Mouse (Mus musculus): ENCODE measurements at regions not wholly inside any gene's neighbourhood (a gene's known extent, or its start where the extent isn't known, plus 50 kb on each side); places are given as distances from the start of the nearest gene placed in this dataset.

DNA sequence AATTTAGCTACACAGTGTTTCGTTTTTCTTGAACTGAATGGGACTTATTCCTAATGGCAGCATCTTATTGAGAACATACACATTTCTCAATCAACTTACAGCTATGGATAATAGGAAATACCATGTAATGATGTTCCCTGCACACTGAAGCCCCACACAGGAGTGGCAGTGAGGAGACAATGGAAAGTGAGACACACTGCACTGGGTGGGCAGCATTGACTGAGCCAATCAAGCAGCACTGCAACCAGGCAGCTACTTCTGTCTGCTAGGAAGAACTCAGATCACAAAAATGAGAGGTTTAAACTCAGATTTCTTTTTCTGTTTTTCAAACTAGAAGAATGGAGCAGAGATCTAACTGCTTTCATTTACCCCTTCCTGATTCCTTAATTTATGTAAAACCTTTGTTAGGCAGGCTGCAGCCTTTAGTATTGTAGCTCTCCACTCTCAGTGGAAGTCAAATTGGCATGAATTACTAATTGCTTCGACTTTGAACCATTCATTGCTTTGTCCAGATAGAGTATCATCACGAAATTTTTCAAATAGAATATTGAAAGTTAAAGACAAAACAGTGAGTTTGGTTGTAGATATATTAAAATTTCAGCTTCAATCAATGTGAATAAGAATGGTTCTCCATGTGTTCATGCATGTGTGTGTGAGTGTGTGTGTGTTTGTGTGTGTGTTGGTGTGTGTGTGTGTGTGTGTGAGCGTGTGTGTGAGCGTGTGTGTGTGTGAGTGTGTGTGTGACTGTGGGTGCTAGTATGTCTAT is 590.9 kb downstream of the Ttll7 start:
- ATAC-seq (ENCODE audit: low FRiP score) (peak; percentile 63; the same call in 1 of the 2 replicates), DNase-seq (ENCODE audit: low spot score) (no peak)

DNA sequence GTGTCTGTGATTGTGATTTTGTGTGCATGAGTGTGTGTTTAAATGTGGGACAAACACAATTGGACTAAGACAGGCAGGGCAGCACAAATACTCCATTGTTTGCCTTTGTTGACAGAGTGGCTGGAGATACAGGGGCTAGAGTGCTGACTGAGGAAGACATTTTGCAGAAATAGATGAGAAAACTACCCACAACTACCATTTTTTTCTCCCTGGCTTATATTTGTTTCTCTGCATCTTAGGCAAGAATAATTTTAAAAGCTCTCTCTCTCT is 591.5 kb downstream of the Ttll7 start:
- no peak overlapping the region for H3K9ac ChIP-seq (ENCODE audit: low read depth, low read length)
- H3K4me2 ChIP-seq (replicated peaks; ENCODE audit: low read depth, low read length), result no peak overlapping the region
- no peaks in the 10 kb centered on the region for H3K9me3 ChIP-seq (ENCODE audit: control insufficient read depth, low read length)
- no peak overlapping the region for H3K27ac ChIP-seq (ENCODE audit: low read depth, low read length)
- no peak for DNase-seq (ENCODE audit: low spot score)
- H3K27me3 ChIP-seq (ENCODE audit: control insufficient read depth, insufficient read depth, low read length), result no peaks in the 10 kb centered on the region
- peak; percentile 58; the same call in 1 of the 2 replicates for ATAC-seq (ENCODE audit: low FRiP score)
- no peaks in the 10 kb centered on the region for H3K36me3 ChIP-seq (ENCODE audit: control insufficient read depth, insufficient read depth, low read length)
- no peaks in the 10 kb centered on the region for H3K4me1 ChIP-seq (replicated peaks; ENCODE audit: control insufficient read depth, insufficient read depth, low read length)
- H3K4me3 ChIP-seq (ENCODE audit: low read depth, low read length), result no peak overlapping the region

More for the DNA sequence above, 590.9 kb downstream of the Ttll7 start:
- no peak overlapping the region for H3K27ac ChIP-seq (ENCODE audit: low read depth, low read length)
- H3K4me1 ChIP-seq (replicated peaks; ENCODE audit: control insufficient read depth, insufficient read depth, low read length), result no peaks in the 10 kb centered on the region
- H3K27me3 ChIP-seq (ENCODE audit: control insufficient read depth, insufficient read depth, low read length), result no peaks in the 10 kb centered on the region
- H3K36me3 ChIP-seq (ENCODE audit: control insufficient read depth, insufficient read depth, low read length), result no peaks in the 10 kb centered on the region
- H3K9me3 ChIP-seq (ENCODE audit: control insufficient read depth, low read length), result no peaks in the 10 kb centered on the region
- H3K9ac ChIP-seq (ENCODE audit: low read depth, low read length), result no peak overlapping the region
- 70% methylated on average over 5 of the region's 5 CpGs for WGBS
- H3K4me3 ChIP-seq (ENCODE audit: low read depth, low read length), result no peak overlapping the region
- no peak overlapping the region for H3K4me2 ChIP-seq (replicated peaks; ENCODE audit: low read depth, low read length)

DNA sequence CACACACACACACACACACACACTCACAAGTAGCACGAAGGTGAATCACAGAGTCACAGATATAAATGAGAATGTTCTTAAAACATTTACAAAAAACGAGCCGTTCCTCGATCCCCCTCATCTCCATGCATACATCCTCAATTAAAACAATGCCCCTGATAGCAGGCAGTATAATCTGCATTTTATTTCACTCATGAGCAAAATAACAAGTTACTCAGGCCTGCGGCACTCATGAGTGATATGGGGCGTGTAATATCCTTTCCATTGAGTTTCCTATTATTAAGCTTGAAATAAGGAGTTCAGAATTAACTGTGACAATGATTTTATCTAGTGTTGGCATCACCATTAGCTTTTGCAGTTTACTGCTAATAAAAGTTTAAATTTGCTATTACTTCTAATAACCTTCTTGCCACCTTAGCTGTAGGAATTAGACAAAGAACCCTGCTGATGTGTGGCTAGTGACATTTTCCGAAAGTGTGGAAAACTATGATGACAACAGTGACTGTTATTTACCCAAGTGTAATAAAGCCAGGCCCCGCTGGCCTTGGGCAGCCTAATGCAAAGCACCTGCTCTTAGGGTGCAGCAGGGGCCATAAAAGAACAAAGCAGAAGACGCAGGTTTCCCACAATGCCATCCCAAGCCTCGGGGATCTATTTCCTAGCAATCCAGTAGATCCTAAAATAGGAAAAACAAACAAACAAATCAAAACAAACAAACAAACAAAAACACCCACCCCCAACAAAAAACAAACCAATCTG is 592.0 kb downstream of the Ttll7 start:
- WGBS, result 84% methylated on average over 10 of the region's 10 CpGs
- no peaks in the 10 kb centered on the region for H3K36me3 ChIP-seq (ENCODE audit: control insufficient read depth, insufficient read depth, low read length)
- H3K4me2 ChIP-seq (replicated peaks; ENCODE audit: low read depth, low read length), result no peak overlapping the region
- no peaks in the 10 kb centered on the region for H3K9me3 ChIP-seq (ENCODE audit: control insufficient read depth, low read length)
- H3K27ac ChIP-seq (ENCODE audit: low read depth, low read length), result no peak overlapping the region
- no peak for DNase-seq (ENCODE audit: low spot score)
- no peaks in the 10 kb centered on the region for H3K27me3 ChIP-seq (ENCODE audit: control insufficient read depth, insufficient read depth, low read length)
- no peak for ATAC-seq (ENCODE audit: low FRiP score)
- no peak overlapping the region for H3K9ac ChIP-seq (ENCODE audit: low read depth, low read length)
- no peak overlapping the region for H3K4me3 ChIP-seq (ENCODE audit: low read depth, low read length)
- no peaks in the 10 kb centered on the region for H3K4me1 ChIP-seq (replicated peaks; ENCODE audit: control insufficient read depth, insufficient read depth, low read length)

DNA sequence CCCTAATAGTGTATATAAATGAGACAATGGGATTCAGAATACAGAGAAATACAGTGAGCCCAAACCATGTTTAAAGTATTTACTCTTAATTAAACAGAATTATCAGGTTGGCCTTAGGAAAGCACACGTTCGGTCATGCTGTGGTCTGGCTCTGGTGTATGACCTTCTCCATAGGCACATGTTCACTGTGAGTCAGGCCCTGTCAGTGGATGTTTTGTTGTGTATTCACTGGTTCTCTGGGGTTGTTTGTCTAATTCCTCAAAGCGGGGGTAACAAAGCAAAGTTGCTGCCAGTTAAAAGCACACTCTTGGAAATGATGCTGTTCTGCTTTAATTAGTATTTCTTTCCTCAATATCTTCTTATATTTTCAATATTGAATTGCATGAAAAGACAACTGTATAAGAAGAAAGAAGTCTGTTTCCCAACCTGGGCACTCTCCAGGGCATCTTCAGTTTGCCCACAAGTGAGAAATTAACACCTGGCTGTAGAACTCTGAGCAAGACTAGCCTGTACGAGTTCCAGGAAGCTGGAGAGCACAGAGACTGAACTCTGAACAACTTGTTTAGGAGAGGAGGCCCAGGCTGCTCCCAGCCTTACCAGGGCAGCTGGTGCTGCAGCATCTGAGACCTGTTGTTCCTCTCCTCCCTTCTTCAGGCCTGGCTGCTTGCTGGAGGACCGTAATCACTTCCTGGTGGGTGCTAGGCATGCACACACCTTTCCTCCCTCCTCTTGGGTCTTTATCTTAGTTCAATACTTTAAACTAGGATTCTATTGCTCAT is 593.1 kb downstream of the Ttll7 start:
- H3K36me3 ChIP-seq (ENCODE audit: control insufficient read depth, insufficient read depth, low read length), result no peaks in the 10 kb centered on the region
- ATAC-seq (ENCODE audit: low FRiP score), result no peak

DNA sequence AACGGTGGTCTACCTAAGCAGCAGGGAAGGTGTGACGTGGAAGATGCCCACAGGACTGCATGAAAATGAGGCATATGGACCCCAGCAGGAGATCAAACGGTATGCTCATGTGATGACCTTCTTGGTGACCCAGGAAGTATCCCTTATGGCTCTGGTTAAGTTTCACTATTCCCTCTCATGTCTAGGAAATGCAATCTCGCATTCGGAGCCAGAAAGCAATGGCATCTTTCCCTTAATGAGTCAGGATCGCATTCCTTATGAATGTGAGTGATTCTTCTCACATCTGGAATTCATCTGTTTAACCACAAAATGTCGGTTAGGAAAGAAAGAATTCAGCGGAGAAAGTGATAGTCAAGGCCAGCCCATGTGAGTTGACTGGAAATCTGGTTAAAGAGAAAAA is 593.7 kb downstream of the Ttll7 start:
- Histone ChIP-seq H3K36me3 (ENCODE audit: control insufficient read depth, insufficient read depth, low read length) (no peaks in the 10 kb centered on the region), H3K4me3 (ENCODE audit: low read depth, low read length) (no peak overlapping the region), H3K27ac (ENCODE audit: low read depth, low read length) (no peak overlapping the region), H3K4me1 (replicated peaks; ENCODE audit: control insufficient read depth, insufficient read depth, low read length) (no peaks in the 10 kb centered on the region), H3K9me3 (ENCODE audit: control insufficient read depth, low read length) (no peaks in the 10 kb centered on the region), H3K4me2 (replicated peaks; ENCODE audit: low read depth, low read length) (no peak overlapping the region), H3K27me3 (ENCODE audit: control insufficient read depth, insufficient read depth, low read length) (no peaks in the 10 kb centered on the region), H3K9ac (ENCODE audit: low read depth, low read length) (no peak overlapping the region)
- no peak for ATAC-seq (ENCODE audit: low FRiP score)
- 77% methylated on average over 8 of the region's 8 CpGs for WGBS
- no peak for DNase-seq (ENCODE audit: low spot score)

More for the DNA sequence above, 593.1 kb downstream of the Ttll7 start:
- Histone ChIP-seq H3K4me2 (replicated peaks; ENCODE audit: low read depth, low read length) (no peak overlapping the region), H3K4me1 (replicated peaks; ENCODE audit: control insufficient read depth, insufficient read depth, low read length) (no peaks in the 10 kb centered on the region), H3K27me3 (ENCODE audit: control insufficient read depth, insufficient read depth, low read length) (no peaks in the 10 kb centered on the region), H3K9ac (ENCODE audit: low read depth, low read length) (no peak overlapping the region), H3K9me3 (ENCODE audit: control insufficient read depth, low read length) (no peaks in the 10 kb centered on the region), H3K4me3 (ENCODE audit: low read depth, low read length) (no peak overlapping the region), H3K27ac (ENCODE audit: low read depth, low read length) (no peak overlapping the region)
- 85% methylated on average over 5 of the region's 5 CpGs for WGBS
- DNase-seq (ENCODE audit: low spot score), result no peak

DNA sequence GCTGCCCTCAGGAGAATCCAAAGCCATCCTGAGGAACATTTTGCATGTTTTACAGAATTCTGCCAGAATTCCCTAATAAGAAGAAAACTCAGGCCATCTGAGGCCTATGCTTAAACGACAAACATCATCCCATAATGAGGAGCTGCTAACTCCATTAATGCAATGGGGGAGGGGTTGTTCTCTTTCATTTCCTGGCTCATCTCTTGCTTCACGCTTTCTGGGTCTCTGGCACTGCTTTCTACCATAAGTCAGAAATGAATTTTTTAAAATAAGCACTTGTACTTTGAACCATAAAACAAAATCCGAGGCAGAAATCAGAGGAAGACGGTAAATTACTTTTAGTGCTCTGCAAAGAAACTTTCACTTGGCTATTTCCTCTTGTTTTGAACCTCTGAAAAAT is 600.0 kb downstream of the Ttll7 start:
- Histone ChIP-seq H3K4me2 (replicated peaks; ENCODE audit: low read depth, low read length) (no peak overlapping the region), H3K4me1 (replicated peaks; ENCODE audit: control insufficient read depth, insufficient read depth, low read length) (no peaks in the 10 kb centered on the region), H3K36me3 (ENCODE audit: control insufficient read depth, insufficient read depth, low read length) (no peaks in the 10 kb centered on the region), H3K27ac (ENCODE audit: low read depth, low read length) (no peak overlapping the region), H3K27me3 (ENCODE audit: control insufficient read depth, insufficient read depth, low read length) (no peaks in the 10 kb centered on the region), H3K9ac (ENCODE audit: low read depth, low read length) (no peak overlapping the region), H3K4me3 (ENCODE audit: low read depth, low read length) (no peak overlapping the region), H3K9me3 (ENCODE audit: control insufficient read depth, low read length) (no peaks in the 10 kb centered on the region)
- ATAC-seq (ENCODE audit: low FRiP score) (no peak), DNase-seq (ENCODE audit: low spot score) (no peak)
- 68% methylated on average over 4 of the region's 4 CpGs for WGBS

DNA sequence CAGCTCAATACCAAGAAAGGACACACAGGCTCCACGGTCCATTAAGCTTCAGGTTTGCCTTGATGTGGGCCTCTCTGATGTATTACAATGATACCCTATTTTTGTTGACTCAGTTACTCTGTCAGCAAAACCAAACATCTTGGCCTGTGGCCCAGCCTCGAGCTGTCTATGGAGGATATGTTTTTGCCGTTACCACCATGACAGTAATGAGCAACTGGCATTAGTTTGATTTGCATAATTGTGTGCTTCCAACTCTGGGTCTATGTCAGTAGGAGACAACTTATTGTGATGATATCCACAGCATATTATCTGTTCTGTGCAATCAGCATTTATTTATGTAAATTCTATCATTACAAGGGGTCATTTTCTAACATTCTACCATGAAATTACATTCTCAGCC is 603.2 kb downstream of the Ttll7 start:
- Histone ChIP-seq H3K36me3 (ENCODE audit: control insufficient read depth, insufficient read depth, low read length) (no peaks in the 10 kb centered on the region), H3K9ac (ENCODE audit: low read depth, low read length) (no peak overlapping the region), H3K9me3 (ENCODE audit: control insufficient read depth, low read length) (no peaks in the 10 kb centered on the region), H3K27me3 (ENCODE audit: control insufficient read depth, insufficient read depth, low read length) (no peaks in the 10 kb centered on the region), H3K4me1 (replicated peaks; ENCODE audit: control insufficient read depth, insufficient read depth, low read length) (no peaks in the 10 kb centered on the region), H3K4me3 (ENCODE audit: low read depth, low read length) (no peak overlapping the region), H3K27ac (ENCODE audit: low read depth, low read length) (no peak overlapping the region), H3K4me2 (replicated peaks; ENCODE audit: low read depth, low read length) (no peak overlapping the region)
- WGBS, result 87% methylated on average over 3 of the region's 3 CpGs
- no peak for DNase-seq (ENCODE audit: low spot score)
- no peak for ATAC-seq (ENCODE audit: low FRiP score)

DNA sequence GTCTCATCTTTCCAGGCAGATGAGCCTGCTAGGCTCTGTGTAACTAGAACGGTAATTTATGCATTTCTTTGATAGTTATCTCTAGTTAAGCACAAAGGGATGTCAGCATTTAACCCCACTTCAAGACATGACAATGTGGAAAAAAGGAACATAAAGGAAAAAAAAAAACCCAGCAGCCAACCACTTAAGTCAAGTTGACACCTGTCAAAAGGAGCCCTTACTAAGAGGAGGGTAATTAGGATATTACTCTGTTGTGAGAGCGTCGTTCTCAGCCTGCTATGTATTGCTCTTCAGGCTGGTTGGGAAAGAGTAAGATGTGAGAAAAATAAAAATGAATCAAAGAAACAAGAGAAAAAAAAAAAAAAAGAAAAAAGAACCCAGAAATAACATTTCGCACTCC is 604.1 kb downstream of the Ttll7 start:
- Histone ChIP-seq H3K27ac (ENCODE audit: low read depth, low read length) (no peak overlapping the region), H3K4me3 (ENCODE audit: low read depth, low read length) (no peak overlapping the region), H3K4me2 (replicated peaks; ENCODE audit: low read depth, low read length) (no peak overlapping the region), H3K9me3 (ENCODE audit: control insufficient read depth, low read length) (no peaks in the 10 kb centered on the region), H3K4me1 (replicated peaks; ENCODE audit: control insufficient read depth, insufficient read depth, low read length) (no peaks in the 10 kb centered on the region), H3K27me3 (ENCODE audit: control insufficient read depth, insufficient read depth, low read length) (no peaks in the 10 kb centered on the region), H3K9ac (ENCODE audit: low read depth, low read length) (no peak overlapping the region), H3K36me3 (ENCODE audit: control insufficient read depth, insufficient read depth, low read length) (no peaks in the 10 kb centered on the region)
- DNase-seq (ENCODE audit: low spot score) (no peak), ATAC-seq (ENCODE audit: low FRiP score) (no peak)
- 79% methylated on average over 4 of the region's 4 CpGs for WGBS
